Mouse (Mus musculus) kidney, adult 11 months (tissue): ENCODE results near the gene R3hdm2.

Experiments
- DNase-seq: peaks from one replicate; pipeline ENCODE4 v3.0.0; 2022

The R3hdm2 gene

DNA sequence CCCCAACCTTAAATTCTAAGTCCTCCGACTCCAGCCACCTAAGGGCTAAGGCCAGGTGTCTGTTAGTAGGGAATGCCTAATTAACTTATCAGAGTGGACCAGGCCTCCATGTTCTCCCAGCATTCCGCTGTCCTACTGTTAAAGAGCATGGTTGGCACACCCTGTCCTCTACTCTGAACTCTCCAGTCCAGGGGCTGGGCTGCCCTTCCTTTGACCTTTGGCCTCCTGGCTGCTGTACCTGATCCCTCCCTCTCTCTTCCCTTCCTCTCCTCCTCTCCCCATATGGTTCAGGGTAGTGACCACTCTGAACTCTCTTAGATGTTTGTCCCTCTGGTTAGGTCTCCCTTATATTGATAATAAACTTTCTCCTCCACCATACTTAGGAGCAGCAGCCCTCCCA, 45.7 kb downstream of the R3hdm2 start:
- DNase-seq = peak; percentile 21

DNA sequence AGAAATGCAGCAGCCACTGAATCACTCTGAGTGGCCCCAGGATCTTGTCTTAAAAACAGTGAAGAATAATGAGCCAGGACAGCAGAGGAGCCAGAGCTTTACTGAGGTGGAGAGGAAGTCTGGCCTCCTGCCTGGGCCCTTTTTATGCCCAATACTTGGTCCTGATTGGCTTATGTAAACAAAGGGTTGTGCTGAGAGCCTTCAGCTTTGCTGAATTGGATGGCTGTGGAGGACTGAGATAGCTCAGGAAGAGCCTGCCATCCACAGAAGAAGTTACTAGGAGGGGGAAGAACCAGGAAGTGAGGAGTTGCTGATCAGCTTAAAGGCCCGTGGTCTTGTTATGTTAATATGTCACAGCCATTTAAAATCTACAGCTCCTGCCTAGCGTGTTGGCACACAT, 46.5 kb downstream of the R3hdm2 start:
- no peak for DNase-seq

DNA sequence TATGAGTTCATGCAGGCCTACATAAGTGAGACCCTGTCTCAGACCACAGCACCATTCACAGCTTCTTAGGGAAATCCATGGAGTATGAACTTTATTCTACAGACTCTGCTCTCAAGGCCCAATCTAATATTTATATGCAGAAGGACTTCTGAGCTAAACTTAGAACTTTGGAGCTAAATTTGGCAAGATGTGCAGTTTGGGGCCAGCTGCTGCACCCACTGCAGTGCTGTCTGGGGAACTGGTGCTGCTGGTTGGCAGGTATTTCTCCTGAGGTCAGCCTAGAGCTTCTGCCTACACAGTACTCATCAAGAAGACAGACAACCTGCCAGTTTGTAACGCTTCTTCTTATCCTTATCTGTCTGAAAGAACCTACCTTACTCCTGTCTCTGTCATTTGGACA, 47.0 kb downstream of the R3hdm2 start:
- DNase-seq = no peak

DNA sequence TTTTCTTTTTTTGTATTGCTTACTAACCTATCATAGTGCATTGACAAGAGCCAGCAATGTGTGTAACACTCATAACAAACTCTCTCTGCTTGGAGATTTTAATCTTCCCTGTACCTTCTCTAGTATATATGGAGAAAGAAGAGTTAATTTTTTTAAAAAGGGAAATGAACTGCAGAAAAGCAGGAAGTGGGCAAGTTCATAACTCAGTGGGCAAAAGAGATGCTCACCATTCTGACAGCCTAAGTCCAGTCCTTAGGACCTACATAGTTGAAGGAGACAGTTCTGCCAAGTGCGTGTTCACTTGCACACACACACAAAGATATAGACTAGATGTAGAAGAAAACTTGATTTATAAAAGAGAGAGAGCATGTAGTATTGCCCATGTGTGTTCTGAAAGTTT, 47.9 kb downstream of the R3hdm2 start:
- no peak for DNase-seq

DNA sequence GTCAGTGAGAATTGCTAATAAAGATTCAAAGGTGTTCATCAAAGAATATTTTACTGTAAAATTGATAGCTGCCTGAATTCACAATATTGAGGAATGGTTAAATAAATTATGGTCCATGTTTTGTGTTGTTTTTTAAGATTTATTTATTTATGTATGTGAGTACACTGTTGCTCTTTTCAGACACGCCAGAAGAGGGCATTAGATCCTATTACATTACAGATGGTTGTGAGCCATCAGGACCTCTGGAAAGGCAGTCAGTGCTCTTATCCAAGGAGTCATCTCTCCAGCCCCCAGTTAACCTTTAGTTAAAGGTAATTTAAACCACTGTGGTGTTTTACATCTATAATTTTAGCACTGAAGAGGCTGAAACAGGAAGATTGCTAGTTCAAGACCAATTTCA, 49.4 kb downstream of the R3hdm2 start:
- DNase-seq = no peak

DNA sequence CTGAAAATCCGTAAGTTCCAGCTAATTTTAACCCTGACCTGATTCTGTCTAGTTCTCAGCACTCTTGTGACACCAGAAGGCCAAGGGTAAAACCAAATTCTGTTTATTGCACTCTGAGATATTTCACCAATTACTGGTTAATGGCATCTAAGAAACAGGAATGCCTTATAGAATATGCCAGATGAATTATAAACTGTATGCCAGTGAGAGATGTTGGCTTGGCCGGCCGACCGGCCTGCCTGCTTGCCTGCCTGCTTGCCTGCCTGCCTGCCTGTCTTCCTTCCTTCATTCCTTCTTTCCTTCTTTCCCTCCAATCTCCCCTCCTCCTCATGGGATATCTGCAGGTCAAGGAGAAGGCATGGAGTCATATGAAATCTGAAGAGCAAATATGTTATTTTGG, 52.3 kb downstream of the R3hdm2 start:
- DNase-seq = no peak

DNA sequence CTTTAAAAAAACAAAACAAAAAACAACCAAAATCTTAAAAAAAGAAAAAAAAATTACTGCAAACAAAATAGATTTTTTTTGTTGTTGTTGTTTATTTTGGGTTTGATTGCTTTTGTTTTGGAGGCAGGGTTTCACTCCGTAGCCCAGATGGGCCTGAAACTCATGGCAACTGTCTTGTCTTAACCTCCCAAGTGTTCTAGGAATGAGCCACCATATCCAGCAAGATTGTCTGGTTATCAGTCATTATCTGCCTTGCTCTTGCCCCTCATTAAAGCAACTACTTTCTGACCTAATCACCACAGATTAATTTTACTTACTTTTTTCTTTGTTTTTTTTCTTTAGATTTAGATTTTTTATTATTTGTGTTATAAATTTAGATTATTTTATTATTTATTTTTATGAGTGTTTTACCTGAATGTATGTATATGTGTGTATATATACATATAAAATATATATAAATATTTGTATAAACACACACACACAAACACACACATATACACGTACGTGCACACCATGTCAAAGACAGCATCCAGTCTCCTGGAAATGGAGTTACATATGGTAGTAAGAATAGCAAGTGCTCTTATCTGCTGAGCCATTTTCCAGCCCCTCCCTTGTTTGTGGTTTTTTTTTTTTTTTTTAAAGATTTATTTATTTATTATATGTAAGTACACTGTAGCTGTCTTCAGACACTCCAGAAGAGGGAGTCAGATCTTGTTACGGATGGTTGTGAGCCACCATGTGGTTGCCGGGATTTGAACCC, 57.4 kb downstream of the R3hdm2 start:
- DNase-seq = no peak

DNA sequence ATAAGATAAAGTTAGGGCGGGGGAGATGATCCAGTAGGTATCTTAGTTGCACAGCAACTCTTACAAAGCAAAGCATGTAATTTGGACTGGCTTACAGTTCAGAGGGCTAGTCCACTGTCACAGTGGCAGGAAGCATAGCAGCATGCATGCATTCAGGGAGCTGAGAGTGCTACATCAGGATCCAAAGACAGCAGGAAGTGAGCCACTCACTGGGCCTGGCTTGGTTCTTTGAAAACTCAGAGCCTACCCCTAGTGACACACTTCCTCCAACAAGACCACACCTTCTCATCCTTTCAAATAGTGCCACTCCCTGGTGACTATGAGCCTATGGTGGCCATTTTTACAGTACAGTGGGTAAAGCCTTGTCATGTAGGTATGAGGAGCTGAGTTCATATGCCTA, 73.6 kb downstream of the R3hdm2 start:
- no peak for DNase-seq

DNA sequence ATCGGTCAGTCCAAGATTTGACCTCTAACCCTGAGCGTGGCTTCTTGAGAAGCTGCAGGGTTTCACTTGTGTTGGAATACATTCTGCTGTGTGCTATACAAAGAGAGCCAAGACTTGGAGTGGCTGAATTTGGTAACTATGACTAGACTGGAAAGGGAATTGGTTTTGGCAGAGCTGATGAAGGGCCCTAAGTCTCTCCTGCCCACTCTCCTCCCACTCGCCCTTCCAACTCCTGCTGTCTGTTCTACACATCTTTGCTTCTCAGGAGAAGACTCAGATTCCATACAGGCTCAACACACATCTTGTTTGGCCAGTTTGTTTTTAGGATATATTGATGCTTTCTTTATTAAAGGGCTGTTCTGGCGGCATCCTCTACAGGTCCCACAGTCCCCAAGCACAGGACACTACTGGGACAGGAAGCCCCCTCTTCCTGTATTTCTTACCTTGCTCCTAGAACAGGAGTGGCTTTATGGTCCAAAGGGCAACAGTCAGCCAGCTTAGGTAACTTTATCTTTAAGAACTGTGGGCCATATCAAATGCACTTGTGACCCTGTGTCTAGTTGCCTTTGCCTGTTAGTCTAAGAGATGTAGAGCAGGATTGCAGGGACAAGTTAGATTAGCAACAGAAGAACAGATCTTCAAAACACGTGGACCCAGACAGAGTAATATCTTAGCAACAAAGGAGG, 82.4 kb downstream of the R3hdm2 start:
- no peak for DNase-seq

DNA sequence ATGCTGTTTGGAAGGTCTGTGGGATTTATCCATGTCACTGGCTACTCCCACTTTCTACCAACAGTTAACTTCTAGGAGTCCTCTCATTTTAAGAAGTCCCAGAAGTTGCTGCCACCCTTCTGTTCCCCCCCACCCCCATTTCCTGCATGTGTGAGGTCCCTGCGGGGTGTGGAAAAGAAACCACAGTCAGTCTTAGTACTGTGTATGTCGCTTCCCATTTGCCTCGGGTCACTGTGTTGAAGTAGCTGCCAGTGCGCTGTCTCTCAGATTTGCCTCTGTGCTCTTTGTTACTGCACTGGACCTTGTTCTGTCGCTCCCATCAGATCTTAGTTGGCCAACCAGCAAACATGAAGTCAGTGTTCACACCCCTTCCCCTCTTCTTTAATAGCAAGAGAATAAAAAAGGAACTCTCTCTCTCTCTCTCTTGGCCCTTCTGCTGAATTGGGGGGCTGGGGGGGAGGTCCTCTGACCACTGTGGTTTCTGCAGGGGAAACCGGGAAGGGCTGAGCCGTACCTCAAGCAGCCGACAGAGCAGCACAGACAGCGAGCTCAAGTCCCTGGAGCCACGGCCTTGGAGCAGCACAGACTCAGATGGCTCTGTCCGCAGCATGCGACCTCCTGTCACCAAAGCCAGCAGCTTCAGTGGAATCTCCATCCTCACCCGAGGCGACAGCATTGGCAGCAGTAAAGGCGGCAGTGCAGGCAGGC, 91.3 kb downstream of the R3hdm2 start:
- DNase-seq = no peak

DNA sequence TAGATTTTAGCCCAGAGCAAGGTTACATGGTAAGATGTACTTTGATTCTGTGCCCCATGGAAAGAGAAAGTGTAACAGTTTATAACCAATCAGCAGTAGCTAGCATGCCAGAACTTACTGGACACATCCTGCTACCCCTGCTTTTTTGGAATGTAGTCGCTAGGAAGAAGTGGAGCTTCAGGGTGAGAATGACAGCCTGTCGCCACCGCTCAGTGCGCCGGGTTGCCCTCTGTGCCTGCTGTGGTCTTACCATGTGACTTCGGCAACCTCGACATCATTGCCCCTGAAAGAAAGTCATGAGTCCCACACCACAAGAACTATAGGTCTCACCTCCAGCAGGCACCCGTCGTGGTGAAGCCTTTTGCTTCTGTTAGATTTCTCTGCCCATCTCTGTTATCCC, 92.6 kb downstream of the R3hdm2 start:
- no peak for DNase-seq

DNA sequence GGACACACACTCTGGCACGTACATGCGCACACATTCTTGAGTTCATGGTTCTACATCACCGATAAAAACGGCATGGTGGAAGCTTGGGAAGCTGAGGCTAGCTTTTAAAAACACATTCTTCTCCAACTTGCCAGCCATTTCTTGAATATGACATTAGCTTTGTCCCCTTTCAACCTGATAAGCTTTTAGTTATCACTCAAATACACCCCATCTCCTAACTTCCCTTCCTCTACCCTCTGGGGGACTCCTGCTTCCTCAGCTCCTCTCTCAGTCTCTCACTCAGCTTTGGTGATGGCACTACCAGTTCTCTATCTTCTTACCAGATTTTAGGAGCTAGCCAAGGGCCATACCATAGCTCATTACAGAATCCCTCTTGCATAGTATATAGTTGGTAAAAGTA, 95.0 kb downstream of the R3hdm2 start:
- DNase-seq = no peak

DNA sequence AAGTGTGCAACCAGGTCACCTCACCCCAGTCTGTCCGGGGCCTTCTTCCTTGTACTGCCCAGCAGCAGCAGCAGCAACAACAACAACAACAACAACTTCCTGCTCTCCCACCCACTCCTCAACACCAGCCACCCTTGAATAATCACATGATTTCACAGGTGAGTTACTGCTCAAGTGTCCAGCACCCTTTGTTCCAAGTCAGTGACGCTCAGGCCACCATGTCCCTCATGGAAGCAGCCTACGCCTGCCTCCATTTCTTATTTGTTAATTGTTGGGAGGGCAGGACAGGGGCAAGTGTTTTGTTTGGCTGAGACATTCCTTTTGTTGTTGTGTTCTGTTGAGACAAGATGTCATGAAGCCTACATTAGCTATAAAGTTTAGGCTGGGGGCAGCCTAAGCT, 96.4 kb downstream of the R3hdm2 start:
- DNase-seq = no peak

DNA sequence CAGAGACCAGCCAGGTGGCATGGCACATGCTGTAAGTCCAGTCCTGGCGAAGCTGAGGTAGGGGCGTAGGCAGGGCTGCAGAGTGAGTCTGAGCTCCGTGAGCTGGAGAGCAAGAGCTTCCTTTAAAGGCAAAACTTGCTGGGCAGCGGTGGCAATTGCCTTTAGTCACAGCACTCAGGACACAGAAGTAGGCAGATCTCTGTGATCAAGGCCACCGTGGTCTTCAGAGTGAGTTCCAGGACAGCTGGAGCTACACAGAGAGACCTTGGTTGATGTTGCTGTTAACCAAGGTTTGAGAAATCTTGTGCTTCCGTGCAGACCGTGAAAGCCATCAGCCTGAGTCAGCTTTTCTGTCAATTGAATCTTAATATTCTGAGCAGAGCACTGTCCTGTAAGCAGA, 97.2 kb downstream of the R3hdm2 start:
- no peak for DNase-seq

DNA sequence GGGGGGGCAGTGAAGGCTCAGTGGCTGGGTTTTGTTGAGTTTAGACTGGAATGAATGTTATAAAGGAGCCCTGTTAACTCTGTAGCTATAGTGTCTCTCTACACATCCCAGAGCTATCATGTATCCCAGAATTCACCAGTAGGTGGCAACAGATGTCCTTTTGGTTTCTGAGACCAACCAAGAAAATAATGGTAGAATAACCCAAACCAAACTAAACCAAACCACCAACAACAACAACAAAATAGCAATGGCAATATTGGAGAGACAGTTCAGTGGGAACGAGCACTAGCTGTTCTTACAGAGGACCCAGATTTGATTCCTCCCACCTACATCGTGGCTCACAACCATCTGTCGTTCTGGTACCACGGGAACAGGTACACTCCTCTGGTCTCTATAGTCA, 99.0 kb downstream of the R3hdm2 start:
- no peak for DNase-seq

DNA sequence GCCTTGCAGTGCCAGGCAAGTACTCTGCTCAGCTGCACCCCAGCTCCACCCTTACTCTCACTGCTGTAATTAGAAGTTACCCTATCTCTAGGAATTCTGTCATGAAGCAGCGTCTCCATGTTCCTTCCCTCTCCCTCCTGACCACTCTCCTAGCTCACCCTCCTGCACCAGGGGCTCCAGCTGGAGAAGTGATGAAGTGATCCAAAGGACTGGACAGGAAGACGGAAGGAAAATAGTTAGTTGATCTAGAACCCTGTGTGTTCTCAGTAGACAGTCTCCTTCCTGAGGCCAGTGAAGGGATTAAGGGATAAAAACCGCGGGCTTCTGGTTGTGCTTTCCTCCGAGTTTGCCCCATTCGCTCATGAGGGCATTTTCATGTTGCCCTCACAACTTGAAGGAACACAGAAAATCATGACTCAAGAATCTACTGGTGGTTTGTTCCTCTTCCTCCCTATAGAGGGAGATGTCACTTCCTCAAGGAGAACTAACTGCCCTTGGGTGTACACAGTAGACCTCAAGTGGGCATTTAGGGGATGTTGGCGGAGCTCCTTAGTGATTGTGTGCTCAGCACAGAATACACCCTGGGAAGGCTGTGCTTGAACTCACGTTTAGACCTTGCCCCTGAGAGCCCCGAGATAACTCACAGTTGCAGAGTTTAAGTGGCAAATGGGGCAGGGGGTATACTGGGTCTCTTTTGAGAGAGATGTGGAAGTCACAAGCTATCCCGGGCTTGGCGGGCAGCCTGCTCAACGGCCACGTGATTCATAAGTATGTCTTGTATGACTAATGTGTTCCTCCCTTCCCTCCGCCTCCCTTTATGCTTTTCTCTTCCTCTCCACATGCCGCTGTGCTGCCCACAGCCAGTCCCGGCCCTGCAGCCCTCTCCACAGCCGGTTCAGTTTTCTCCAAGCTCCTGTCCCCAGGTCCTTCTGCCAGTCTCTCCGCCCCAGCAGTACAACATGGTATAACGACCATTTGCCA, 101.0 kb downstream of the R3hdm2 start:
- DNase-seq = peak; percentile 43

DNA sequence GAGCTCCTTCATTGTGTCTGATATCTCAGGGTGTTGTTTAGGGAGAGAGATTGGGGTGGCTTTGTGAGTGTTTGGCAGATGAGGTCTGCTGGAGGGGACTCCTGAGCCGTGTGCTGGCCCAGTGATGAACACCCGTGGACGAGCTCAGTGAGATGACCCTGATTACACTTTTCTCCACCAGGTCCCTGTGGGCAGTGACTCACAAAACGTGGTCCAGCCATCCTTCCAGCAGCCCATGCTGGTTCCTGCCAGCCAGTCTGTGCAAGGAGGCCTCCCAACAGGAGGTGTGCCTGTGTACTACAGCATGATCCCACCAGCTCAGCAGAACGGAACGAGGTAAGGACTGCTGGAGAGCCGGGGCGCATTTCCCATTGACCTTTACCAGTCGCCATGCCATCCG, 105.1 kb downstream of the R3hdm2 start:
- DNase-seq = no peak

DNA sequence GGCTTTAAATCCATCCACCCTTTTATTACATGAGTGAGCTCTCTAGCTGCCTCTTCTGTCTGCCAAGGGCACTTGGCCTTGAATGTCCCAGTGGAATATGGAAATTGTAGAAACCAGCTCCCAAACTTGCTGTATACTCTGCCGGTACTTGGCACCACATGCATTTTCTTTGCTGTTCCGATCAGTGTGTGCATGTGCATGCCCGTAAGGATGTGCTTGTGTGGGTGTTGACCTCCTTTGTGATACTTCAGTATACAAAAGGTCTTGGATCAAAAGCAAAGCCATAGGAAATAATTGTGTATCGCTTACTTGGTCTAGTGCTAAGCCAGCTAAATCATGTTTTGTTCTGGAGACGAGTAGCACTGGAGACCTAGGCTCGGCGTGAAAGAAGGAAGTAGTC, 108.7 kb downstream of the R3hdm2 start:
- DNase-seq = no peak

DNA sequence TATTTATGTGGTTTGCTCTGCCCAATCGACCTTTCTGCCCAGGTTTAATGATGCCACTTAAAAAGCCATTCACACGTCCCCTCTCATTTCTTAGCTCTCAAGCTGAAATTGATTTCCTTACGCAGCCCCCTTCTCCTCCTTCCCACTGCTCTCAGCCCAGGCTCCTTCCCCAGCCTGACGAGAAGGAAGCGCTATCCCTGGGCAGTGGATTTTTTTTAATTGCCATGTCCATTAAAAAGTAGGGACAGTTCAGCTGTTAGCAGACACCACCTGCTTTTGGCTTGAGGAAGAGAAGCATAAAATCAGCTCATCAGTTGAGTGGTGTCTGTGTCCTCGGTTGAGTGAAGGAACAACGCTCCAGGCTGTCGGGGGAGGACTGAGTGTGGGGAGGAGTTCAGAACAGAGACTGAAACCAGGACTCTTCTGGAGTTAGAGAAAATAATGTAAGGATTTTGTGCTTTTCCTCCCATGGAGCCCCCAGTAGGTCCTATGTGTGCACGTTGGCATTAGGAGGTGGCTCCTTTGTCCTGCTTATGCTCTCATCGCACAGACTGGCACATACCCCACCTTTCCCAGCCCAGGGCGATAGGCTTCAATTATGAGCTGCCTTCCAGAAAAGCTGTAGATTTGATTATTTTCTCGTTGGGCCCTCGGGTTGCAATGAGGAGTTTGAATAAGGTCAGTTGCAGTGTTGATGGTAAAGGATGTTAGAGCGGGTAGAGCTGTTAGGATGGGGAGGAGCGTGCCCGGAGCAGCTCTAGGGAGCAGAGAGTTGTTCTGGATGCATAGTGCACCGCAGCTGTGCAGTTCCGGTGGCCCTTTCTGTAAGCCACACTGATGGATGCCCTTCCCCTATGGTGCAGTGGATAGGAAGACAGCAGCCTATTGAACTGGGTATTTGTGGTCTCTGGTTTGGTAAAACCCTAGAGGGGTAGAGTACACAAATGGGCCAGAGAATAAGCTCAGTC, 110.3 kb downstream of the R3hdm2 start:
- DNase-seq = no peak

DNA sequence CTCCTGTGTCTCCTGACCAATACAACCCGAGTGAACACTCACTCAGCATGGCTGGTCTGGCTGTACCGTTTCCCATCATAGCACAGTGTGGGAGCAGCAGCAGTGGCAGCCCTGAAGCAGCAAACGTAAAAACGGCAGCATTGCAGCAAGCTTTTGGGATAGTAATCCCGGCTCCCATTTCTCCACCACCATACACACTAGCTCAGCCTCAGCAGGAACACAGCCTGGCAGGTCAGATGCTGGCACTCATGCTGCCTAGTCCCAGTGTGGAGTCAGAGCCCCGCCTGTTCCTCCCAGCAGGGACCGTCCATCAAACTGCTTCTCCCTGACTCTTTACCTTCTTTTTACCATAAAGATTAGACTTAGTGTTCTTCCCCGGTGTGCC, 111.0 kb downstream of the R3hdm2 start:
- no peak for DNase-seq

DNA sequence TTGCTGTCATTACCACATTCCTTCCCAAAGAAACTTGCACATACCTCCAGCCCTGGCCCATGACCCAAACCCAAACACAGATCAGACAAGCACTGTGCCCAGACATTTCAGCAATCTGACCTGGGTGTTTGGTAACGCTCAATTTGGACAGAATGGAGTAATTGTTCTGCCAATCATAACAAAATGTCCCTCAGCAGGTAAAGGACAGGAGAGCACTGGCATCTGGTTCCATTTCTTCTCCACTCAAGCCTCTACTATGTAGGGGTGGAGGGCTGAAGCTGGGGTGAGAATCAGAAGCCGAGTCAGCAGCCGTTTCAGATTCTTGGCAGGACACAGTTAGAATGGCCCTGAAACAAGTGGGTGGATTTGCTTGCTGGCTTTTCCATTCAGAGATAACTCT, 112.0 kb downstream of the R3hdm2 start:
- DNase-seq = no peak

DNA sequence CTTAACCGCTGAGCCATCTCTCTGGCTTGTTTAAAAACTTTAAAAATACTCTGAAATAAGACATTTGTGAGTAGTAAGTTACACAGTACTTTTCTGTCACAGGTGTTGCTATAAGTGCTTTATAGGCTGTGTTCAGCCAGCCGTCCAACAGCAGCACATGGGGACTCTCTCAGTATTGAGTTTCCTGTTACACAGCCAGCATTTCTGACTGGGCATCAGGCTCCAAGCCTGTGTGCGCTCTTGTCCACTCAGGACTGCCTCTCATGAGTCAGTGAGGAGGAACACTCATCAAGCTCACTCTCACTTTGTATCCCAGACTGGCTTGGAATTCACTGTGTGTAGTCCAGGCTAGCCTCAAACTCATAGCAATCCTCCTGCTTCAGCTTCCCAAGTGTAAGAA, 116.0 kb downstream of the R3hdm2 start:
- DNase-seq = no peak
